Mouse (Mus musculus) heart, postnatal 36 days (tissue): Measurements from ENCODE around the gene Dnm3. TPM values are rescaled to one million over a fixed set of nuclear protein-coding genes. Genes with fewer than 3 reads are reported as not detected.

Experiments used
- microRNA-seq, 2 experiments: library from miRNA; unstranded; fragments of <30 nt; microRNA quantifications; one replicate each; pipeline ENCODE4 v1.2.0; 2021; ENCODE audit warnings: borderline number of aligned reads in 2 of 2
- total RNA-seq, 2 experiments: library from RNA; stranded (reverse); gene quantifications; 2 replicates each; pipeline ENCODE4 v1.2.3; 2021

The Dnm3 gene
- total RNA-seq, 2 experiments from 2014 or later, result 5.2 to 10.0 TPM

Small RNAs within 50 kb of the gene (microRNA-seq; reads per million reads assigned to microRNA genes)
- 9.4 to 11.4 reads per million in 2 experiments for gene Mir199a-2
- gene Mir214, result 1,390 to 3,323 reads per million in 2 experiments

Other genes starting within 250 kb of the Dnm3 start
- 1 to 10 TPM; 5.1 to 7.5 TPM for gene Mettl13, start 70.5 kb upstream of the Dnm3 start, total RNA-seq
- gene Vamp4, start 92.5 kb upstream of the Dnm3 start, total RNA-seq, result 10 to 100 TPM; 22.8 to 23.7 TPM
- 1 to 10 TPM; 2.1 to 2.5 TPM for gene Myoc, start 161.1 kb upstream of the Dnm3 start, total RNA-seq
- not detected for gene Myocos, start 180.2 kb upstream of the Dnm3 start, total RNA-seq